Mouse (Mus musculus) left cerebral cortex, adult 18-20 months (tissue): ENCODE measurements around the gene Tldc2. TPM values are rescaled to one million over a fixed set of nuclear protein-coding genes. Genes with fewer than 3 reads are reported as not detected.

ENCODE experiments used
- DNase-seq, 2 experiments: peaks; one replicate each; pipeline ENCODE4 v3.0.0; 2021 to 2022; ENCODE audit warnings: low spot score in 2 of 2, mixed read lengths in 1 of 2
- total RNA-seq, 2 experiments: library from RNA; stranded (reverse); gene quantifications; 2 replicates each; pipeline ENCODE4 v1.2.3; 2021

The Tldc2 gene
- total RNA-seq, 2 experiments from 2014 or later, result not detected

DNA sequence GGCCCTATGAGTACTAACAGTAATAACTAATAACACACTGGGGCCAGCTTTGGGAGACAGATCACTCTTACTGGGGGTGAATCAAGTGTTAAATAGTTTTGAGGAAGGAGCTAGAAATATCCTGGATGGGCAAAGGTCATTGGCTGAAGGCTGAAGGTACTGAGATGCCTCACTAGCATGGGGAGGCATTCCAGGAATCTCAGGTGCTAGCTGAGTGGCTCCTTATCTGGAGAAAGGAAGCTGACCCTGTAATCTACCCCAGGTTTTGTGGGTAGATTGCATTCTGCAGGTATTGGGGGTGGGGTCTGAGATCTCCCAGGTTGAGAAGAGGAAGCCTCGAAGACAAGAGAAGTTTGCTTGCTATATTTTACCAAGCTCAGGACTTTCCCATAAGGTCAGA, 58.3 kb downstream of the Tldc2 start:
- DNase-seq, result no peak

Other genes with a start within 250 kb of the Tldc2 start
- gene Tgif2, start 247.0 kb upstream of the Tldc2 start, total RNA-seq, result 1 to 10 TPM in 1 of 2 experiments, under 1 TPM in 1; 0.40 to 1.3 TPM
- 1 to 10 TPM; 1.7 to 2.9 TPM for gene 4930518I15Rik, start 229.1 kb upstream of the Tldc2 start, total RNA-seq
- 10 to 100 TPM; 89.8 to 97.6 TPM for gene Rab5if, start 223.9 kb upstream of the Tldc2 start, total RNA-seq
- under 1 TPM; 0.63 to 0.82 TPM for gene Sla2, start 199.9 kb upstream of the Tldc2 start, total RNA-seq
- 100 to 1,000 TPM; 446 to 471 TPM for gene Ndrg3, start 95.0 kb upstream of the Tldc2 start, total RNA-seq
- 1 to 10 TPM; 4.8 to 5.6 TPM for gene Dsn1, start 79.9 kb upstream of the Tldc2 start, total RNA-seq
- gene Soga1, start 7.8 kb upstream of the Tldc2 start, total RNA-seq, result 10 to 100 TPM; 17.1 to 17.7 TPM
- 10 to 100 TPM; 12.7 to 13.9 TPM for gene Samhd1, start 48.2 kb downstream of the Tldc2 start, total RNA-seq
- gene Rbl1, start 117.5 kb downstream of the Tldc2 start, total RNA-seq, result 1 to 10 TPM; 1.4 to 1.8 TPM
- 100 to 1,000 TPM; 136 to 138 TPM for gene Rpn2, start 192.0 kb downstream of the Tldc2 start, total RNA-seq
- 1 to 10 TPM; 1.3 to 1.6 TPM for gene Mroh8, start 192.5 kb downstream of the Tldc2 start, total RNA-seq